Mouse (Mus musculus) intestine, embryonic 16.5 days (tissue): ENCODE measurements around the gene Serpinb1c. TPM values are rescaled to one million over a fixed set of nuclear protein-coding genes. Genes with fewer than 3 reads are reported as not detected.

Experiments used
- ATAC-seq: fragments of 200-750 bp; cut with Nextera tagmentation; 2 replicates; pipeline ENCODE4 v1.8.0; 2017; ENCODE audit warnings: moderate TSS enrichment, moderate library complexity
- H3K27ac ChIP-seq: fragments of 300-500 bp; sonication (generic); 2 replicates; pipeline ENCODE4 v1.5.1; 2014; ENCODE audit warnings: mild to moderate bottlenecking, low read length
- H3K27me3 ChIP-seq: fragments of 300-500 bp; sonication (generic); replicated peaks from 2 replicates; pipeline ENCODE4 v1.6.1; 2014; ENCODE audit warnings: low read length, control low read depth, mixed read lengths; ENCODE audit not compliant: control insufficient read depth, insufficient read depth
- H3K36me3 ChIP-seq: fragments of 300-500 bp; sonication (generic); 2 replicates; pipeline ENCODE4 v1.6.1; 2014; ENCODE audit warnings: low read length, control low read depth; ENCODE audit not compliant: control insufficient read depth, insufficient read depth
- H3K4me1 ChIP-seq: fragments of 300-500 bp; sonication (generic); 2 replicates; pipeline ENCODE4 v1.6.1; 2014; ENCODE audit warnings: low read length, control low read depth, mixed read lengths; ENCODE audit not compliant: control insufficient read depth, insufficient read depth
- H3K4me2 ChIP-seq: fragments of 300-500 bp; sonication (generic); 2 replicates; pipeline ENCODE4 v1.6.1; 2014; ENCODE audit warnings: low read depth, low read length, control low read depth
- H3K4me3 ChIP-seq: fragments of 300-500 bp; sonication (generic); 2 replicates; pipeline ENCODE4 v1.5.1; 2014; ENCODE audit warnings: mild to moderate bottlenecking, low read length
- H3K9ac ChIP-seq: fragments of 300-500 bp; sonication (generic); 2 replicates; pipeline ENCODE4 v1.6.1; 2014; ENCODE audit warnings: low read depth, low read length
- H3K9me3 ChIP-seq: fragments of 300-500 bp; sonication (generic); 2 replicates; pipeline ENCODE4 v1.6.1; 2016; ENCODE audit warnings: low read length, control low read depth; ENCODE audit not compliant: control insufficient read depth
- WGBS: fragments of 180-500 bp; shearing (Covaris S2); extraction: QIAGEN DNeasy Blood & Tissue Kit; methylation state at CpG from one replicate; pipeline ENCODE4 v1.1.7; 2014; 5-methylcytosine and 5-hydroxymethylcytosine counted together
- polyA plus RNA-seq: library from polyadenylated mRNA; unstranded; fragments of >200 nt; fragmentation: Nextera tagmentation; extraction: Ambion mirVana; gene quantifications from 2 replicates; pipeline ENCODE4 v1.2.1, GENCODE M21; 2015

Gene Serpinb1c
- polyA plus RNA-seq, 1 experiment from 2014 or later: not detected

- no peak for ATAC-seq
- Histone ChIP-seq H3K9me3 (no peaks in the 10 kb centered on the region), H3K27ac (no peak overlapping the region), H3K36me3 (no peaks in the 10 kb centered on the region), H3K4me3 (no peak overlapping the region), H3K4me2 (no peak overlapping the region), H3K9ac (no peak overlapping the region), H3K4me1 (peaks cover 9% of the 10 kb centered on the region), H3K27me3 (no peaks in the 10 kb centered on the region)
- WGBS: 68% methylated on average over 6 of the region's 6 CpGs
Observed at GRCm38 (mm10) chr13:32833237-32833636, 64.8 kb downstream of the Serpinb1c start.

DNA sequence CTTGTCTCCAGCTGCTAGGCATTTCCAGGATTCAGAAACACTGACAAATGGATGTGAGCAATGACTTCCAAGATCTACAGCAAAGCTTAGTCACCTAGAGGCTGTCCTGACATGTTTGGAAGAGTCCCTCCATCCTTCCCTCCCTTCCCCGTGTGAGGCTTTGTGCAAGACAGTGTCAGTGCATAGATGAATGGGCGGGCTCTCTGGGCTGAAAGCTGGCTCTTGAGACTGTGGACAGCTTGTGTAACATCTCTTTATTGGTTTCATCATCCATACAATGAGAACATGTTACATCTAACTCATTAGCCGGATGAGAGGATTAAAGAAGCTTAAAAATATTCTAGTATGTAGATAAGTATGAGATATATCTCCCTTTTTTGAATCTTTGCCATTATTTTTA, 65.2 kb downstream of the Serpinb1c start:
- Histone ChIP-seq H3K27ac (no peak overlapping the region), H3K9me3 (no peaks in the 10 kb centered on the region), H3K4me1 (peaks cover 9% of the 10 kb centered on the region), H3K27me3 (no peaks in the 10 kb centered on the region), H3K36me3 (no peaks in the 10 kb centered on the region), H3K4me2 (no peak overlapping the region), H3K9ac (no peak overlapping the region), H3K4me3 (no peak overlapping the region)
- WGBS: 71% methylated on average over 3 of the region's 3 CpGs
- ATAC-seq: no peak

DNA sequence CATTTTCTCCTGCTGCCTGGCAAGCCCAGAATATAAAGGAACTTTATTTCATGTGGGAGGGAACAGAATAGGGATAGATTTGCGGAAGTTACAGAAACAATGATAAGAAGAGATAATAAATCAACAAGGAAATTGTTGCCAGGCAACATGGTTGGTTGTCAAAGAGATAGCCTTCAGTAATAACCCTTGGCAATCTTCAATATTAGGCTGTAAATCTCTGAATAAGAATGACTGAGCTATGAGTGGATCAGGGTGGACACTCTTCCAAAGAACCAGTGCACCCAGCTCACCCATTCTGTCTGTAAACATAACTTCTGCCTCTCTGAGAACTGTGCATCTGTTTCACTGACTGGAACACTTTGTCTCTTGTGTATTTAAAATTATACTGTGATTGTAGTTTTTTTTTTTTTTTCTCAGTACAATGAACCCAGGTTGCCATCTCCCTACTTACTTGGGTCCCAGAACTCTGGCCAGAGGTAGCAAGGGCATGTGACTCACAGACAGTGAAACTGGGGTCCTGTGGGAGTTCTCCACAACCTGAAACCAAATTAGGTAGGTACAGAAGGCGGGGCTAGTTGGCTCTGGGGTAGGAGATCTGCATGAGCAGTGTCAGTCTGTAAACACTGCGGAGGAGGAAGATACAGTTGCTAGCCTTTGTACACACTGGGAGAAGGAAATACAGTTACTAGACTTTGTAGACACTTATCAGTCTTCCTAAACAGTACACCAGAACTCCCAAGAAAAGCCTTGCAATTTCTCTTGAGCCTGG, 66.3 kb downstream of the Serpinb1c start:
- 58% methylated on average over 3 of the region's 3 CpGs for WGBS
- H3K9ac ChIP-seq: no peak overlapping the region
- peak; percentile 83 for ATAC-seq

More for the DNA sequence above, 66.3 kb downstream of the Serpinb1c start:
- no peak overlapping the region for H3K4me2 ChIP-seq
- H3K36me3 ChIP-seq: no peaks in the 10 kb centered on the region
- H3K9me3 ChIP-seq: no peaks in the 10 kb centered on the region
- H3K4me3 ChIP-seq: no peak overlapping the region
- peak overlapping the region; percentile 71 for H3K27ac ChIP-seq
- H3K4me1 ChIP-seq: peaks cover 9% of the 10 kb centered on the region
- H3K27me3 ChIP-seq: no peaks in the 10 kb centered on the region

Other genes starting within 250 kb of the Serpinb1c start
- 0.02 TPM in 1 of 2 replicates, not detected in the other for gene Mylk4, start 114.3 kb downstream of the Serpinb1c start, polyA plus RNA-seq
- gene Wrnip1, start 96.2 kb downstream of the Serpinb1c start, polyA plus RNA-seq: 15.7 and 16.9 TPM in 2 replicates
- not detected in 2 replicates for gene D930007J09Rik, start 95.4 kb downstream of the Serpinb1c start, polyA plus RNA-seq
- gene Serpinb1a, start 47.0 kb downstream of the Serpinb1c start, polyA plus RNA-seq: 238 and 273 TPM in 2 replicates
- 3.7 TPM in 2 replicates for gene Serpinb6b, start 67.0 kb upstream of the Serpinb1c start, polyA plus RNA-seq
- 7.3 and 7.4 TPM in 2 replicates for gene Serpinb9, start 105.0 kb upstream of the Serpinb1c start, polyA plus RNA-seq
- 0.16 and 0.32 TPM in 2 replicates for gene Serpinb9b, start 129.2 kb upstream of the Serpinb1c start, polyA plus RNA-seq
- 0.15 and 0.18 TPM in 2 replicates for gene Serpinb1b, start 180.4 kb upstream of the Serpinb1c start, polyA plus RNA-seq